ENCODE assay signal across 18 mouse cellular contexts in genomic region chr6:93461374-93461773, GRCm38 (mm10).
DNase-seq lines count a peak whose midpoint lies in the region; ATAC-seq lines count a peak whose summit lies in the region.
"Had no signal": no experiment of that assay in that cellular context is flagged by ENCODE, and none has a peak within 500 bp of the region (broad histone marks: within the 10 kb centered on the region; RNA-seq: fewer than 3 reads in every experiment).

No protein-coding gene starts in this region.

- 0 out of 2 replicates have a peak, but pooled peaks cover 7% of the 10 kb centered on the region for H3K4me1 ChIP-seq in heart, embryonic 10.5 days
- H3K4me1 ChIP-seq in hindbrain, embryonic 16.5 days (ENCODE audit: control insufficient read depth, insufficient read depth, low read depth, low read length) = peaks cover 3% of the 10 kb centered on the region
- H3K4me1 ChIP-seq: intestine, embryonic 15.5 days; liver, embryonic 13.5 days had no signal

- peak; percentile 25 for DNase-seq in adrenal gland, adult 2 months
- no peak for DNase-seq in adrenal gland, postnatal 25 days
- peak; percentile 19 for DNase-seq in adrenal gland, postnatal 10 days
- DNase-seq in heart, embryonic 10.5 days (ENCODE audit: low spot score) = peak; percentile 79
- peak; percentile 67 to 74 for DNase-seq in heart, postnatal 10 days
- no peak for DNase-seq in natural killer cell, adult 2 months (ENCODE audit: low spot score in 2 of 2)
- DNase-seq: cerebellum, adult 11 months; cerebellum, postnatal 14 days; gastrocnemius, postnatal 25 days; layer of hippocampus, postnatal 36 days; liver, embryonic 13.5 days; right cerebral cortex, postnatal 25 days; thymus, postnatal 14 days had no signal

- peak overlapping the region; percentile 77 for H3K27ac ChIP-seq in heart, embryonic 10.5 days
- no peak overlapping the region for H3K27ac ChIP-seq in hindbrain, embryonic 16.5 days (ENCODE audit: low read depth, low read length)
- H3K27ac ChIP-seq: intestine, embryonic 15.5 days; liver, embryonic 13.5 days; midbrain, embryonic 12.5 days had no signal

- H3K9me3 ChIP-seq in heart, embryonic 10.5 days = no peaks in the 10 kb centered on the region
- H3K9me3 ChIP-seq in hindbrain, embryonic 16.5 days (ENCODE audit: control insufficient read depth, low read length) = no peaks in the 10 kb centered on the region
- H3K9me3 ChIP-seq: intestine, embryonic 15.5 days; liver, embryonic 13.5 days; midbrain, embryonic 12.5 days had no signal

- WGBS in heart, embryonic 10.5 days = 46% methylated on average over 3 of the region's 3 CpGs
- WGBS in hindbrain, embryonic 16.5 days = 62% methylated on average over 3 of the region's 3 CpGs

- no peak for ATAC-seq in hindbrain, embryonic 16.5 days
- no peak for ATAC-seq in monocyte, adult 5-6 weeks (replicated peaks; ENCODE audit: insufficient number of reproducible peaks, low FRiP score, low TSS enrichment, poor library complexity, severe bottlenecking)
- ATAC-seq: forebrain, embryonic 14.5 days; intestine, embryonic 15.5 days had no signal

- no peak overlapping the region for H3K4me3 ChIP-seq in heart, embryonic 10.5 days
- H3K4me3 ChIP-seq in hindbrain, embryonic 16.5 days (ENCODE audit: low read length) = no peak overlapping the region
- H3K4me3 ChIP-seq: intestine, embryonic 15.5 days; liver, embryonic 13.5 days; midbrain, embryonic 12.5 days had no signal

- H3K36me3 ChIP-seq in heart, embryonic 10.5 days = no peaks in the 10 kb centered on the region
- no peaks in the 10 kb centered on the region for H3K36me3 ChIP-seq in hindbrain, embryonic 16.5 days (ENCODE audit: control insufficient read depth, insufficient read depth, low read length)
- H3K36me3 ChIP-seq: intestine, embryonic 15.5 days; liver, embryonic 13.5 days; midbrain, embryonic 12.5 days had no signal

- no peak overlapping the region for H3K4me2 ChIP-seq in hindbrain, embryonic 16.5 days (ENCODE audit: low read length)
- H3K4me2 ChIP-seq: intestine, embryonic 15.5 days; liver, embryonic 13.5 days; midbrain, embryonic 12.5 days had no signal

- no peaks in the 10 kb centered on the region for H3K27me3 ChIP-seq in heart, embryonic 10.5 days (ENCODE audit: insufficient read depth, poor library complexity, severe bottlenecking)
- no peaks in the 10 kb centered on the region for H3K27me3 ChIP-seq in hindbrain, embryonic 16.5 days (replicated peaks; ENCODE audit: control insufficient read depth, insufficient read depth, low read length)
- H3K27me3 ChIP-seq: intestine, embryonic 15.5 days; liver, embryonic 13.5 days had no signal

- H3K9ac ChIP-seq in hindbrain, embryonic 16.5 days (ENCODE audit: low read depth, low read length) = no peak overlapping the region
- H3K9ac ChIP-seq: intestine, embryonic 15.5 days; liver, embryonic 13.5 days; midbrain, embryonic 12.5 days had no signal

- intact Hi-C loops in heart, postnatal 10 days (cut with DNase I) = no loop called here

Comparison
In these comparisons a context has a peak if more than half of its experiments do, and no peak if none do; other contexts are left out.
1. DNase-seq: peak in adrenal gland, adult 2 months (single experiment), adrenal gland, postnatal 10 days (single experiment), heart, embryonic 10.5 days (single experiment) and heart, postnatal 10 days (2 of 2); none in adrenal gland, postnatal 25 days (single experiment) and natural killer cell, adult 2 months (0 of 2).